Mouse (Mus musculus) liver, embryonic 14.5 days (tissue): ENCODE results near the gene Arhgap9.

ENCODE experiments used
- CTCF ChIP-seq: IDR thresholded peaks from 2 replicates; pipeline ENCODE4 v1.5.1; 2016; ENCODE audit warnings: antibody characterized with exemption, low read depth, control low read depth
- EP300 ChIP-seq: IDR thresholded peaks from 2 replicates; pipeline ENCODE4 v1.6.1; 2016; ENCODE audit warnings: antibody characterized with exemption, low read depth

DNA sequence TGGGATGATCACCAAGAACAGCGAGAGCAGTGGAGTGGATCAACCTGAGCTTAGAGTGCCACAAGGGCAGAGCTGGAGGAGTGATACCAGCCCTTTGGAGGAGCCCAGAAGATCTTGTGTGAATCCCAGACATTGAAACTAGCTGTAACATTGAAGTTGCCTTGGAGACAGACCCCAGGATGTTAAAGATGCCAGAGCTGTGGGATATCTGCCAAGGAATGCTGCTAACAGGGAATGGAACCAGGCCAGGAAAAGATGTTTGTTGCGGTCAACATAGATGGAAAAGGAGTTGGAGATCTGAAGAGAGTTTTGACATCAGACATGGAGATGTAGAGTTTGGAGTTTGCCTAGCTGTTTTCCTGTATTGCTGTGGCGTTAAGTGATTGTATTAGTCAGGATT, 24.4 kb downstream of the Arhgap9 start:
- TF ChIP-seq CTCF, result no peak
- no peak for TF ChIP-seq EP300
